Mouse (Mus musculus) left cerebral cortex, adult 18-20 months (tissue): ENCODE results near the gene Chst8. TPM values are rescaled to one million over a fixed set of nuclear protein-coding genes. Genes with fewer than 3 reads are reported as not detected.

Experiments used
- DNase-seq, 2 experiments: peaks; one replicate each; pipeline ENCODE4 v3.0.0; 2021 to 2022; ENCODE audit warnings: low spot score in 2 of 2, mixed read lengths in 1 of 2
- total RNA-seq, 2 experiments: library from RNA; stranded (reverse); gene quantifications; 2 replicates each; pipeline ENCODE4 v1.2.3; 2021

Gene Chst8
- total RNA-seq, 2 experiments from 2014 or later = 22.4 to 27.9 TPM

DNA sequence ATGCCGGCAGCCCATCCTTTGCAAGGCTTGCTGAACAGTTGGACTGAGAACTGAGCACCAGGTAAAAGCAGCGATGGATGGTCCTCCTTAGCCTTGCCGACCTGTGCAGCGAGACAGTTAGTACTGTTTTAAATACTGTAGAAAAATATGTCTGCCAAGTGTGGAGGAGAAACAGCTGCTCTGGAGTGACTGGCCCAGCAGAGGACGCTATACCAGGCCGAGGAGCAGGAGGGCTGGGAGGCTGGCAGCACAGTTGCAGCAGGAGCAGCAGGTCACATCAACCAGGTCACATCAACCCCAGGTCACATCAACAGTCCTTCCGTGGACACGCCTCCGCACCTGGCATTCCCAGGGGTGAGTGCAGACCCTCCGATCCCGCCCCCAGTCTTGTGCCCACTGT is 172.7 kb downstream of the Chst8 start:
- no peak for DNase-seq

DNA sequence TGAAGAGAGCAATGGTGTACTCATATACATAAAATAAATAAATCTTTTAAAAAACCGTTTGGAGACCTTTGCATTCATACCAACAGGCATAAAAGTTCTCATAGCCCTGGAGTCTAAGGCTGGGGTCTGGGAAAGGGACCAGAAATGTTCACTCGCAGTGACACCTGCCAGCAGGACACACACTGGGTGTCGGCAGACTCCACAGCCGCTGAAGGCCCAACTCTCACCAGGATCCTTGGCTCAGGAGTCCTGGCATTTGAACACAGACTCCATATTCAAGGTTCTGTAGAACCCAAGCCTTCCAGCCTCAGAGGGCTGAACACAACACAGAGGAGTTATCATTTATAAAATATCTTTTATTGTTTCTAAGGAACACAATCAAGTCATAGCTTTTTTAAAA is 175.8 kb downstream of the Chst8 start:
- no peak for DNase-seq

DNA sequence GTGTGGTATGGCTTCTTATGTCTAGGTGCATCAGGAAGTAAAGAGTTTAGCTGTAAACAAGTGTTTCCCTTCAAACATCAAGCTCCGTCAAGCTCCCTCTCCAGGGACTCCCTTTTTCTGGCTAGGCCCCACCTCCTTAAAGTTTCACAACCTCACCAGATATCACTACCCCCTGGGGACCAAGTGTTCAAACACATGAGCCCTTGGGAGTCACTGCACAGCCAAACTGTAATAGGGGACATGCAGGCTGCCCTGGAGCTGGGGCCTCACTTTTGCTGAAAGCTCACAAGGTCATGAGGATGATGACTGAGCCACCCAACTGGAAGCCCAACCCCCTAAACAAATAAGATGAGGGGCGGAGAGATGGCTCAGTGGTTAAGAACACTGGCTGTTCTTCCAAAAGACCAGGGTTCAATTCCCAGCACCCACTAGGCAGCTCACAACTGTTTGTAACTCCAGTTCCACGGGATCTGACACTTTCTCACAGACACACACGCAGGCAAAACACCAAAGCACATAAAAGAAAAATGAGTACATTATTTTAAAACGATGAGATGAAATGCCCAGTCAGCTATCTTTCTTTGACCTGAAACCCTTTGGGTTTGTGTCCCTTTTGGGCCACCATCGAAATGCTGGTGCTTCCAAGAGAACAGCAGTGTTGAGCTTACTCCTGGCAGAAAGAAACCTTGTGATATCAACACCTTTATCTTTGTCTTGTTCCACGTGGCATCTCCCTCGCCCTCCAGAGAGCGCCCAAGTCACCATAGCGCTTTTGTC is 179.4 kb downstream of the Chst8 start:
- no peak for DNase-seq

DNA sequence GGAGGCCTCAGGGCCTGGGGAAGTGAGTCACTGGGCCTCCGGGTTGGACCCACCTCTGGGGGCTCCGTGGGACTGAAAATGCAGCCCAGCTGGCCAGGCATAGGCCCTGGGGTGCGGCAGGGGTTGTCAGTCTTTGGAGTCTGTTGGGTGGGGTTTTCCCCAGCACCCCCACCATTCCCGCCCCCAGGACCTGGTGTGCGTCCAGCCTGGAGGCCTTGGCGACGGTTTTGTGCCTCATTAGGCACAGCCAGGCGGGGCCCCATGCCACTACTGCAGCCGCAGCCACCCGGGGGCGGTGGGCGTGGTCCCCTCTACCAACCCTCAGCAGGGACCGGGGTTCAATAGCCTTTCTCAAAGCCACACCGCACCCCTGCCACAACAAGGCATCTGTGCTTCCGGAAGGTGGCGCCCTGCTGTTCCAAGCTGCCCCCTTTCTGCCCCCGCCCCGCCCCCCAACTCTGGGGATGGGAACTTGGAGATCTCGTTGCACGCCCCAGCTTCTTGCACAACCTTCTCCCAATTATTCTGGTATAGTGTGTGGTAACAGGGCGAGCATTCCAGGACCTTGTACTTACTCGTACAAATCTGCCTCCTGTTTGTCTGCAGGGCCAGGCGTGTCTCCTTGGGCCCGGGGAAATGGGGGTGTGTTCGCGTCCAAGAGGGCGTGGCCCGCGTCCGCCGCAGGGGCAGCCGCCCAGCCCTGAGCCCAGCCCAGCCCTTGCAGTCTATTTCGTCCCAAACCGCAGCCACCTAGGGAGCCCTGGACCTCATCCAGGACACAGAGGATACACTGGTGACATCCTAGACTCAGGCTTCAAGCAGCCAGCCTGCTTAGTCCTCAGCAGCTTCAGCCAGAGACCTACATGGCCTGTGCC is 182.1 kb downstream of the Chst8 start:
- no peak for DNase-seq

DNA sequence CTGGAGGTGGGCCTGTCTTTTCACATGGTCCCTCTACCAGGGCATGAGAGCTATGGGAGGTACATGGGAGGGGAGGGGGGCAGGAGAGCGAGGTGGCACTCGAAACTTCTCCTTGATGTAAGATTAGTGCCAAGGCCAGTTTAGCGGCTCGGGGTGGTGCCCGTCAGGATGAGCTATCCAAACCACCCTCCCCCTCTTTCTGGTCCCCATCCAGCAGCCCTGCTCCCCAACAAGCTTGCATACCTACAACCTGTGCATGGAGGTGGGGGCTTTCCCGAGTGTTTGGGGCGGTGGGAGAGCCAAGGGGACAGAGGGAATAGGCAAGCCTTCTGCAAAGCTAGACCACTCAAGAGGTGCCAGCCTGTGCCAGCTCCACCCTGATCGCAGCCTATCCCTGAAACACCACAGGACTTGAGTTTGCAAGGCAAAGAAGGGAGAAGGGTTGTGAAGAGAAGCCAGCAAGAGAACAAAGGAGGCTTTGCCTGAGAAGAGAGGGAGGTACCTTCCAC is 182.8 kb downstream of the Chst8 start:
- DNase-seq = no peak

Other genes starting within 250 kb of the Chst8 start
- gene Kctd15, start 156.0 kb downstream of the Chst8 start, total RNA-seq = 10 to 100 TPM; 10.3 to 11.9 TPM
- 10 to 100 TPM; 29.8 to 34.4 TPM for gene Pepd, start 99.7 kb upstream of the Chst8 start, total RNA-seq
- 10 to 100 TPM; 34.4 to 36.3 TPM for gene Cebpg, start 243.9 kb upstream of the Chst8 start, total RNA-seq